Mouse (Mus musculus) left cerebral cortex, postnatal 25 days (tissue): ENCODE results near the gene A3galt2. TPM values are rescaled to one million over a fixed set of nuclear protein-coding genes. Genes with fewer than 3 reads are reported as not detected.

Experiments
- DNase-seq, 2 experiments: peaks; one replicate each; pipeline ENCODE4 v3.0.0; 2022; ENCODE audit warnings: low spot score in 2 of 2, mixed read lengths in 1 of 2
- intact Hi-C: fragments of 180-260 bp; cut with DNase I; formaldehyde crosslinking; loops from one replicate; pipeline ENCODE4 v1.15.1; 2025
- total RNA-seq, 2 experiments: library from RNA; stranded (reverse); gene quantifications; 2 replicates each; pipeline ENCODE4 v1.2.3; 2021

A3galt2 gene
- total RNA-seq, 2 experiments from 2014 or later: 0.25 to 0.32 TPM

- intact Hi-C loops: no loop called here
- no peak for DNase-seq
Observed at GRCm38 (mm10) chr4:128785921-128786654, 30.9 kb downstream of the A3galt2 start.

GRCm38 (mm10) chr4:128787023-128787939 lies 32.1 kb downstream of the A3galt2 start:
- DNase-seq: peak in 1 of 2 experiments; percentile 59

GRCm38 (mm10) chr4:128788108-128788507 lies 32.9 kb downstream of the A3galt2 start:
- peak in 1 of 2 experiments; percentile 43 for DNase-seq
- intact Hi-C loops: no loop called here

More at GRCm38 (mm10) chr4:128787023-128787939, 32.1 kb downstream of the A3galt2 start:
- intact Hi-C loops: no loop called here

GRCm38 (mm10) chr4:128789646-128790045 lies 34.5 kb downstream of the A3galt2 start:
- no peak for DNase-seq
- intact Hi-C loops: no loop called here

DNA sequence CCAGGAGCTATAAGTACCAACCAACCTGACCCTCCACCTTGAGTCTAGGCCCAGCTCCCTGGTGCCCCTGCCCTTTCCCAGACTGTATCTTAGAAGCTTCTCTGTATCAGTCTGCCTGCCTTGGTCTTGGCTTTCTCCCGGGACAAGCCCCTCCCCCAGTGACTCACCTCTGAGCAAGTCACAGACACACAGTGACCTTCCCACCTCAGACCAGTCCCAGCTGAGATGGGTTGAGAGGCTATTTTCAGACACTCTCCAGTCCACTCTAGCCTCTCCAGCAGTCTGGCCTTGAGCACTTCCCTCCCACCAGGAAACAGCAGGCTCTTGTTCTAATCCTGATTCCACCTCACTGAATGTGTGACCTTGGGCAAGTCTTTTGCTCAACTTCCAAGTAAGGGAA lies 38.5 kb downstream of the A3galt2 start:
- intact Hi-C loops: no loop called here

GRCm38 (mm10) chr4:128794198-128794597 lies 39.0 kb downstream of the A3galt2 start:
- intact Hi-C loops: no loop called here
- DNase-seq: no peak

More for the DNA sequence above, 38.5 kb downstream of the A3galt2 start:
- DNase-seq: no peak

DNA sequence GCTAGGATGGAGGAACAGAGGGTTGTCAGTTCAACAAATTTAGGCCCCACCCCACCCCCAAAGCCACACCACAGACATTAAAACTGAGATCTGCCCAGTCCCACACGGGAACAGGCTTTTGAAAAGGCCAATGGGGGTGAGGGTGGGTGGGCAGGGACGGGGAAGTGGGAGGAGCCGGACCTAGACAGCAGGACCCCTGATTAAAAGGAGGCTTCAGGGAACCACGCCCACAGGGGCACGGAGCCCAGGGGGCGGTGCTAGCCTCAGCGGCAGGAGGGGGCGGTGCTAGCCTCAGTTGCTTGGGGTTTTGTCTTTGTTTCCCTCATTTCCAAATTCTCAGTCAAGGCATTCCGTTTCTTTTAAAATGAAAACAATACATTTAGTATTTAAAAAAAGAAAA lies 40.4 kb downstream of the A3galt2 start:
- intact Hi-C loops: no loop called here
- no peak for DNase-seq

DNA sequence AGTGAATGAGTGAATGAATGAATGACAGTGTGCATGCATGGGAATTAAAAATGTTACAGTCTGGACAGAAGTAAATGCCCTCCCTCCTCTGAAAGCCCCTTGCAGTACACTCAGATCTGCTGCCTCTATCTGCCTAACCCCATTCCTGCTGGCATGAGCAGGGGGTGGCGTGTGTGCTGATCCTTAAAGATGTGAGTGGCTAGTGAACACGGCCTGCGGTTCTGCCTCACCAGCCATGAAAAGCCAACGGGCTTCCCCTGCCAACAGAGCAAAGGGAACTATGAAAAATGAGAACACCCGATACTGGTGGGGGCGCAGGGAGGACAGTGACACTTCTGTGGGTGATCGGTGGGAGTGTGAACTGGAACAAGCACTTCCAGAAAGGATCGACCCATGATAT lies 41.6 kb downstream of the A3galt2 start:
- DNase-seq: no peak
- intact Hi-C loops: no loop called here

DNA sequence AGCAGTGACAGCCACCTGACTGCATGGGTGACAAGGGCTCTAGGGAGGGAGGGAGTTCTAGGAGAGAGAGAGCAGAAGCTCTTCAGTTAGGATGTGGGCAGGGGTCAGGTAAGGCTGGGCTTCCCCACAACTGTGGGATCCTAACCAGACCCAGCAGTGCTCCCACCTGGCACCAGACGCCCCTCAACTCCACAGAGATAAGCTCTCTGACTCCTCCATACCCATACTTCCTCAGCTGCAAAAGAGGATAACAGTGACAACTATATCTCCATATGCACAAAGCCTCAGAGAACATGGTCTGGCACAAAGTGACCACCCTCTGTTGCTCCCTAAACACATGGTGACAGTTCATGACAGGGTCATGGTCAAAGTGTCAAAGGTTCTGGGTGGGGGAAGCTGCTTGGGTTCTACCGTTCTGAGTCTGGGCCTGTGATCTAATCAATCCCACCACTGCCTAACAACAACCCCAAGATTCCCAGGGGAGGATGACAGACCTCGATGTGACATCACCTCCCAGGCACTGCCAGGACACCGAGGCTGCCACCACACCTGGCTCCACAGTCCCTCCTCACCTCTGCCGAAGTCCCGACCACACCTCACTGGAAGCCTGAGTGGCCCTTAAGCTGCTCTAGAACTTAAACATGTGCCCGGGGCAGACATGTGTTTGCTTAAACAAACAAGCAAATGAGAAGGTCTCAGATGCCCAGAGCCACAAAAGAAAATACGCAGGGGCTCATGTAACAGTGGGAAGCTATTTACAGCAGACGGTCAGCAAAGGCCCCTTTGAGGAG lies 46.7 kb downstream of the A3galt2 start:
- intact Hi-C loops: no loop called here
- no peak for DNase-seq

GRCm38 (mm10) chr4:128803569-128803968 lies 48.4 kb downstream of the A3galt2 start:
- no peak for DNase-seq
- intact Hi-C loops: no loop called here

GRCm38 (mm10) chr4:128804426-128805149 lies 49.4 kb downstream of the A3galt2 start:
- no peak for DNase-seq
- intact Hi-C loops: no loop called here

- peak; percentile 44 to 46 for DNase-seq
- intact Hi-C loops: no loop called here
Observed at GRCm38 (mm10) chr4:128805150-128806042, 50.2 kb downstream of the A3galt2 start.

- DNase-seq: peak; percentile 46 to 47
- intact Hi-C loops: no loop called here
Observed at GRCm38 (mm10) chr4:128806043-128806826, 51.1 kb downstream of the A3galt2 start, which contains the start of gene Zfp362. Gene Zfp362 (minus strand): TSS chr4:128806045.

GRCm38 (mm10) chr4:128806827-128807179 lies 51.6 kb downstream of the A3galt2 start:
- peak in 1 of 2 experiments; percentile 41 for DNase-seq
- intact Hi-C loops: no loop called here

DNA sequence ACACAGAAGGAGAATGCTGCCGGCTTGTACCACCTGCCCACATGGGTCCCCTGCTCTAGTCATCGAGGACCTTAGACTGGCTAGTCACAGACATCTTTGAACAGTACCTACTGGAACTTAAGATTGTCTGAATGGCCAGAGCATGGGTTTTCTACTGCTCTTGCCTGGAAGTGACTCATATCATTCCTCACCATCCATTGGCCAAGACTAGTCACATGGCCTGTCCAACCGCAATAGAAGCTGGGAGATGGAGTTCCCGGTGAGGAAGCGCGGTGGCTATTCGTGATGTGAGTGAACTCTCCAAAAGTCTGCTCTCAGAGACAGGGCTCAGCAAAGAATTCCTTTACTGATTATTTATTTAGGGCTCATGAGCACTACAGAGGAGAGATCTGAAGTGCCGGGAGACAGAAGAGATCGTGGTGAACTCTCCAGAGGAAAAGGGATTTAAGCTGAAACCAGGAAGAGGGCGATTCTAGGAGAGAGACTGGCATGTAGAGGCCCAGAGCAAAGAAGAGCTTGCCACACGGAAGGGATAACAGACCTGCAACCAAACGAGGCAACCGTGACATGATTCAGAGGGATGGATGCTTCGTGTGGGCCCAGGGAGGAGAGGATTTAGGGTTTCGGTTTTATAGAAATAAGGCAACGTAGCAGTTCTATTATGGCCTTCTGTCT lies 56.4 kb downstream of the A3galt2 start:
- peak; percentile 87 to 96 for DNase-seq
- intact Hi-C loops: loop anchor here (5.0 kb wide), 1 partner anchor 46 kb away; no protein-coding TSS in a partner anchor

GRCm38 (mm10) chr4:128817011-128817410 lies 61.8 kb downstream of the A3galt2 start:
- intact Hi-C loops: no loop called here
- no peak for DNase-seq
